Mouse (Mus musculus): Measurements from ENCODE around the gene Cdk2ap2.

Cdk2ap2 gene

DNA sequence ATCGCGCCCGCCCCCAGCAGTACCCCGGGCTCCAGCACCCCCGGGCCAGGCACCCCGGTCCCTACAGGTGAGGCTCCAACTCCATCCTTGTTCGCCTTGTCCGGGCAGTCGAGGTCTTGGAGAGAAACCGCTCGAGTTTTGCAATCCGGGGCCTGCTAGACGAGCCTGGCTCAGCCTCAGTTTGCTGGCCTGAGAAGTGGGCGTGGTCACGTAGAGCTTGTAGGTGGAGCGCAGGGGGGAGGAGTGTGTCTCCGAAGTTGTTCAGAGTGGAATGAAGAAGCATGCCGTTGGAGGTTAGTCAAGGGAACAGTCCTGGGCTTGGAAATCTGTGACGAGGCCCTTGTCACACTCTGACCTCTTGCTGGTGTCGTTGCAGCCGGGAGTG lies 451 bp downstream of the Cdk2ap2 start:
- DNase-seq: peak; percentile 93

DNA sequence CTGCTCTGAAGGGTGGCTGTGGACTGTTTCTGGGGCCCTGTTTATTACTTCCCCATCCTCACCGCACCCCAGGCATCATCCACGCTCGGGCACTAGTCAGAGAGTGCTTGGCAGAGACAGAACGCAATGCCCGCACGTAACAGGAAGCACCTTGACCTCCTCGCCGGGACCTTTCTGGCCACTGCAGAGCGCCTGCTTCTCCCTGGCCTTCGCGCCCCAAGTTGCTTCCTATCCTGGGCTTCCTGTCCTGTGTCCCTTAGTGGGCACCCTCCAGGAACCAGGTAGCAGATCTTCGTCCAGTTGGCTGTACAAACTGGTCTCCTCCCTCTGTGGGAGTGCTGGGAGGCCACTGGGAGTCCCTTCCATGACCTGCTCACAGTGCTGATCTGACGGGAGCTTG lies 1.4 kb downstream of the Cdk2ap2 start:
- no peak for DNase-seq

- DNase-seq: peak; percentile 92
These were observed 2.1 kb downstream of the Cdk2ap2 start for GRCm38 (mm10) chr19:4099056-4099455.

- DNase-seq: peak; percentile 67
These were observed 3.1 kb downstream of the Cdk2ap2 start, which contains the start of gene Pitpnm1 for GRCm38 (mm10) chr19:4099837-4100717. TSS of gene Pitpnm1 (plus strand) at chr19:4099998.

GRCm38 (mm10) chr19:4100718-4101261 lies 3.8 kb downstream of the Cdk2ap2 start:
- DNase-seq: no peak

DNA sequence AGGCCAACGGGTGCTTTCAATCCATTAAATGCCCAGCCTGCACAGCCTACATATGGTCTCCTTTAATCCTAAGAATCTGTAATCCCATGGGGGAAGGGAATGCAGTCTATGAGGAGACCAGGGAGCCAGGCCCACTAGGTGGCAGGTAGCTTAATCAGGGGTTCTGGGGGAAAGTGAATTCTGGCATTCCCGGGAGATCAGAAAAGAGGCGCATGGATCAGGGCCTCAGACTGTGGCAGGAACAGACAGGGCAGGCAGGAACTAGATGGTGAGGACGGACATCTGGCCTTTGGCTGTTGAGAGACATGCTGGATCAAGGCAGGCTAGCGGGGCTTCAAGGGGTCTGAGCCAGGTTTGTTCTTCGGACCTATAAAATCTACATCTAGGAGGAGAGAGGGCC lies 4.5 kb downstream of the Cdk2ap2 start:
- no peak for DNase-seq

DNA sequence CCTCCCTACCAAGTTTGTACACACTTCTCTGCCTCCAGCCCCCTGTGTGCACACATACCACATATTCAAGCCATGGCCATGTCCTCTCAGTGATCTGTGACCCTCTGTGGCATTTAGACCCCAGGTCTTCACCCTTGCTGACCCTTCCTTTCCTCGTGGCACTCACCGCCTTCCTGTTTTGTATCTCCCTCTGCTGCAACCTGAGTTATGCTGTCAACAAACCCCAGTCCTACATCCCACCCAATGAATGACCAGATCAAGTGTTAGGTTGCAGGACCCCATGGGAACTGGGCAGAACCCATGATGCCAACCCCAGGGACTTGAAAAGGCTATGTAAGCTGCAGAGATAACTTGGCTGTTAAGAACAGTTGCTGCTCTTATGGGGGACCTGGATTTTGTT lies 5.1 kb downstream of the Cdk2ap2 start:
- no peak for DNase-seq

DNA sequence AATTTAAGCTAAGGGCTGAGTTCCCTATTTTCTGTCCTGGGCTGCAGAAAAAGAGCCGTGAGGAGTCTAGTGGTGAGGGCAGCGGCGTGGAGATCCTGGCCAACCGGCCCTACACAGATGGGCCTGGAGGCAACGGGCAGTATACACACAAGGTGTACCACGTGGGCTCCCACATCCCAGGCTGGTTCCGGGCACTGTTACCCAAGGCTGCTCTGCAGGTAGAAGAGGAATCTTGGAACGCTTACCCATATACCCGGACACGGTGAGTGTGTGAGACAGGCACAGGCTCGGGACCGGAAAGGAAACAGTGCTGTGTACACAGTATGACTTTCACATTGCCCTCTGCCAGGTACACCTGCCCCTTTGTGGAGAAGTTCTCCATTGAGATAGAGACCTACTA lies 5.6 kb downstream of the Cdk2ap2 start:
- DNase-seq: no peak

GRCm38 (mm10) chr19:4103294-4103693 lies 6.3 kb downstream of the Cdk2ap2 start:
- DNase-seq: no peak

DNA sequence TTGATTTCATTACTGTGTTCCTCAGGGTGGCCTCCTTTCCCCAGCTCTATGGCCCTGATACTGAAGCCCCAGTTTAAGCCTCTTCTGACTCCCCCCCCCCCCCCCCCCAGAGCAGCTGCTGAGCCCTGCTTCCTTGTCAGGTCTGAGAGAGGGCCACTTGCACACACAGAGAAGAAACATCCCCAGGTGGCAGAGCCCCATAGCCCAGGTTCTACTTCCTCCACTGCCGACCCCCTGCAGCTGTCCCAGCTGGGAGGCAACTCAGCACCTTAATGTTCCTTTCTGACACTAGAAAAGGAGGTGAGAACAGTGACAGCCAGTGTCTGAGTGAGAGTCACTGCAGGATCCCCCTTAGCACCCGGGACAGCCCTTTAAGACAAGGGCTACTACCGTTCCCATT lies 6.8 kb downstream of the Cdk2ap2 start:
- no peak for DNase-seq

DNA sequence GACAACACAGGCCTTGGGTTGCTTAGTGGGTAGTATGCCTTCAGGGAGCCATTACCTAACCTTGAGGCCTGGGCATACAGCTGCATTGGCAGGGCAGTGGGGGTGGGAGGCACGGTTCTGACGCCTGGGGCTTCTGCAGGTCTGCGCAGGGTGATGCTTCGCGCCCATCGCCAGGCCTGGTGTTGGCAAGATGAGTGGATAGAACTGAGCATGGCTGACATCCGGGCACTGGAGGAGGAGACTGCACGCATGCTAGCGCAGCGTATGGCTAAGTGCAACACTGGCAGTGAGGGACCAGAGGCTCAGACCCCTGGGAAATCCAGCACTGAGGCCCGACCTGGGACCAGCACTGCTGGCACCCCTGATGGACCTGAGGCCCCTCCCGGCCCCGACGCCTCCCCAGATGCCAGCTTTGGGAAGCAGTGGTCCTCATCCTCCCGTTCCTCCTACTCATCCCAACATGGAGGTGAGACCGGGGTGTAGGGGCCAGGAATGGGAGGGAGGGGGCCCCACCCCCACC lies 7.8 kb downstream of the Cdk2ap2 start:
- DNase-seq: no peak

DNA sequence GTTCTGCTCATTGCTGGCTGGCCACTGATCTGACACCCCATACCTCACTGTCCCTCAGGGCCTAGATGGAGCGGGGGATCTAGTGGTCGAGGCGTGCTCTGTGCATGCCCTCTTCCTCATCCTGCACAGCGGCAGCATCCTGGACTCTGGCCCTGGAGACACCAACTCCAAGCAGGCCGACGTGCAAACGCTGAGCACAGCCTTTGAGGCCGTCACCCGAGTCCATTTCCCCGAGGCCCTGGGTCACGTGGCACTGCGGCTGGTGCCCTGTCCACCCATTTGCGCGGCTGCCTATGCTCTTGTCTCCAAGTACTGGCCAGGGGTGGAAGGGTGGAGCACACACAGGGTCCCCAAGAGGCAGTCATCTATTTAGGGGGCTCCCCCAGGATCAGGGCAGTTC lies 9.7 kb downstream of the Cdk2ap2 start:
- DNase-seq: no peak

DNA sequence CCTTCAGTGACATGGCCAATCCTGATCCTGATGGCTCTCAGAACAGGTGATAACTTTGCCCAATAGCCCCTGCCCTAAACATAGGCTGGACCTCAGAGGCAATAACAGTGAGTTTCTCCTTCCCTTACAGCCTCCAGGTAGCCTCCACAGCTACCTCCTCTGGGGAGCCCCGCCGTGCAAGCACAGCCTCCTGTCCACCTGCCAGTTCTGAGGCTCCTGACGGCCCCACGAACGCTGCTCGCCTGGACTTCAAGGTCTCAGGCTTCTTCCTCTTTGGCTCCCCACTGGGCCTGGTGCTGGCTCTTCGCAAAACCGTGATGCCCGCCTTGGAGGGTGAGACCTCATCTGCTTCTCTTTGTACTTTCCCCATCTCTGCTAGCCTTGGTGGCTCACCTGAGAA lies 11.6 kb downstream of the Cdk2ap2 start:
- DNase-seq: no peak

DNA sequence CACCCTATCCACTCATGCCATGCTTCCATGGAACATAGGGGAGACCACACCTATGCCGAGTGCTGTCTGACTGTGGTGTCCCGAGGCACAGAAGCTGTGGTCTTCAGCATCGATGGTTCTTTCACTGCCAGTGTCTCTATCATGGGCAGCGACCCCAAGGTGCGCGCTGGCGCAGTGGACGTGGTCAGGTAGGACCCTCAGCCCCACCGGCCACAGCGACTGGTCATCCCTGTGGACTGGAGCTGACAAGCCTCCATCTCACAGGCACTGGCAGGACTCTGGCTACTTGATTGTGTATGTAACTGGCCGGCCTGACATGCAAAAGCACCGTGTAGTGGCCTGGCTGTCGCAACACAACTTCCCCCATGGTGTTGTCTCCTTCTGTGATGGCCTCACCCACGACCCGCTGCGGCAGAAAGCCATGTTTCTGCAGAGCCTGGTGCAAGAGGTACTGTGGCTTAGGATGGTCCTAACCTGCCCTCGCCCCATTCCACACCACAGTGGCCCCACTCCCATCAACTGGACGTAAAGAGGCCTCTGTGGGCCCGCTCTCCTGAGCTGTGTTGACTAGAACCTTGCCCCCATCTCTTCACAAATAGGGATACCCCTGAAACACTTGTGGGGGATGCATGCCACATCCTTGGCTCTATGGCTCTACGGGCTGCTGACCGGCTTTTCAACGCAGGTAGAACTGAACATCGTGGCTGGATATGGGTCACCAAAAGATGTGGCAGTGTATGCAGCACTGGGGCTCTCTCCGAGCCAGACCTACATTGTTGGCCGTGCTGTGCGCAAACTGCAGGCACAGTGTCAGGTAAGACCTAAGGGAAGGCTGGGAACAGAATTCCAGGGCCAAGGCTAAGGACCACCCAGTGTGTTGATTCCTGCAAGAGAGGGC lies 15.3 kb downstream of the Cdk2ap2 start:
- no peak for DNase-seq

GRCm38 (mm10) chr19:4113186-4113805 lies 16.3 kb downstream of the Cdk2ap2 start:
- peak; percentile 85 for DNase-seq

- DNase-seq: peak; percentile 63
These were observed 16.8 kb downstream of the Cdk2ap2 start for GRCm38 (mm10) chr19:4113806-4114230.

GRCm38 (mm10) chr19:4114551-4114950 lies 17.6 kb downstream of the Cdk2ap2 start:
- DNase-seq: no peak

DNA sequence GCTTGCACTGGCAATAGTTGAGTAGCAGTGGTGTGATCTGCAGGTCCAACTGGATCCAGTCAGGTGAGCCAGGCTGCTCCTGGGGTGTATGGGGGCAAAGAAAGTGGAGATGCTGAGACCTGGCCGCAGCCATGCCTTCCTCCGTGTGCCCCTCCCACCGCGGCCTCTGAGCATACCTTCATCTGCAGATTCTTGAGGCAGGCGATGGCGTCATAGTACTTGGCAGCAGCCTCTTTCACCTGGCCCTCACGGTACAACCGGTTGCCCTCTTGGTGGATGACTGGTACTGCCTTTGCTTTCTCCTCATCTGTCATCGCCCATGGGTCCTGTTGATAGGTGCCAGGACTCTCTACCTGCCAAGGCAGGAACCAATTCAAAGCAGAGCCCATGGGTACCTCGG lies 18.2 kb downstream of the Cdk2ap2 start:
- DNase-seq: no peak

DNA sequence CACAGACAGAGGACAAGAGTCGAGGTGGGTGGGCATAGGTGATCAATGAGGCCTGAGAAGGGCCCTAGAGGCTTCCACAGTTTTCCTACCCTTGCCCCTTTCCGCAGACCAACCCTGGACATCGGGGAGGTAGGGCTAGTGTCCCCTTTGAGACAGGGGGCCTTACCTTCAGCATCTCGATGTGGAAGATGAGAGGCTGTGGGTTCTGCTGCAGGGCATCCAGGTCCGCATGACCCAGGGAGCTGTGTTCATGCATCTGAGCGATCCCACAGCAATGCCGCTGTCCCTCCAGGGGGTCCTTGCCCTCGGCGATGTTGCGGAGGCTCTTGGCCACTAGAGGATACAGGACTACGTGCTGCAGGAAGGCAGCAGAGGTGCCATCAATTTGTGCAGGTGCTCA lies 18.8 kb downstream of the Cdk2ap2 start:
- no peak for DNase-seq

DNA sequence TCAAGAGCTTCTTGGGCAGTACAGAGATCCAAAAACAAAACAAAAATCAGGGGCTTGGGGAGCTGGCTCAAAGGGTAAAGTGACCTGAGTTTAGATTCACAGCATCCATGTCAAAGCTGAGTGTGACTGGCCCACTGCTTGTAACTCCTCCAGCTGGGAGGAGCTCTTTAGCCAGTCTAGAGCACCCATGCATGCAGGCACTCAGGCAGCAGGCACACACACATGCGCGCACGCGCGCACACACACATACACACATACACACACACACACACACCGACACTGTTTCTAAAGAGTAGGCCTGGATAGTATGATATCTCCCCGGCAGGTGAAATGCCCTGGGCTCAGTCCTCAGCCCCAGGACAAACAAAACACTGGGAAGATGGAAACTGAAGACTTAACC lies 20.0 kb downstream of the Cdk2ap2 start:
- DNase-seq: no peak

GRCm38 (mm10) chr19:4118350-4118749 lies 21.4 kb downstream of the Cdk2ap2 start:
- no peak for DNase-seq

DNA sequence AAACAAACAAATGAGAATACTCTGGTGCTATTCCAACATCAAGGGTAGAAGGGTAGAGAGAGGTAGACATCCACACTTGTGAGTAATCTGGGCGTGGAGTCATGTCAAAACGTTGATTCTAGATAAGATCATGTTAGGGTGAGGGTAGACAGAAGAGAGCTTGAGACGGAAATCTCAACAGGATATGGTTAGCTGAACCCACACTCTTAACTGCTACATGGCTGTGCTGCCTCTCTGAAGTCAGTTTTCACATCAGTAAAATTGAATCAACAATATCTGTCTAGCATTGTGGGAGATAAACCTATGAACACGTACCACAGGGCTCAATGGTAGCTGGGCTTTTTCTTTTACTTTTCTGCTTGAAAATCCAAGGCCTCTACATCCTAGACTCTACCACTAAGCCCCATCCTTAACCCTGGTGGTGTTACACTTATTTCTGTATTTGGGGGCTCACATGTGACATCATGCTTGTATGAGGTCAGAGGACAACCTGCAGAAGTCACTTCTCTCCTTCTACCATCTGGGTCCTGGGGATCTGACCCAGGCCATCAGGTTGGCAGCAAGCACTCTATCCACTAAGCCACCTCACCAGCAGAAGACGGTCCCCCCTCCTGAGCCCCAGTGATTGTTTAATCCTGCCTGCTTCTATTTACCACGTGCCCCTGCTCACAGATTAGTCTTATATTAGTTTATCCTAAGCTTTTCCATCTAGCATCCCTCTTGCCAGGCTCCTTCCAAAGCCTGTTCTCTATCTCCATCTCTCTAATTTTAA lies 22.9 kb downstream of the Cdk2ap2 start:
- DNase-seq: no peak

All from kidney, adult 11 months (tissue).